Mouse (Mus musculus) testis, postnatal 10 days (tissue): ENCODE data around the gene Uhrf1.
A peak's percentile ranks its signal among the peaks of the same experiment; 100 is the strongest.

Experiments used
- DNase-seq: peaks from one replicate; pipeline ENCODE4 v3.0.0; 2021; ENCODE audit warnings: low spot score

Gene Uhrf1

GRCm38 (mm10) chr17:56300186-56300585 lies 2.9 kb upstream of the Uhrf1 start, which contains the start of gene Arrdc5:
TSS of gene Arrdc5 (minus strand) at chr17:56300286.
- no peak for DNase-seq

GRCm38 (mm10) chr17:56302363-56302996 lies 641 bp upstream of the Uhrf1 start:
- peak; percentile 72 for DNase-seq

- DNase-seq, result peak; percentile 98
These were observed 896 bp downstream of the Uhrf1 start for GRCm38 (mm10) chr17:56303847-56304586.

DNA sequence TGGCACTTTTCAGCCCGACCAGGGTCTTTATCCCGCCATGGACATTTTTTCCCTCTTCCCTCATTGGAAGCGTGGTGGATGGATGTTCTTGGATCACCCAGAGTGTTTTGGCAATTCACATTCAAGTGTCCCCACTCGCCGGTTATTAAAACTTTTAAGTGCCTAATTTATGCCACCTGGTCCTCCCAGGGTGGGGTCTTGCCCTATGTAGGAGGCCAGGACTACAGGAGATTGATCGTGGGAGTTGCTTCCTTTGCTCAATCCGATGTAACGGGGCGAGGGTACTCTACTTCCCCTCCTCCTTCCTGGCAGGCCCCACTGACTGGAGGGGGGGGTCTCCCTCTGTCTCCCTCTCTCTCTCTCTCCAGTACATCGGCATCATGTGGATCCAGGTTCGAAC lies 1.6 kb downstream of the Uhrf1 start:
- DNase-seq, result no peak

DNA sequence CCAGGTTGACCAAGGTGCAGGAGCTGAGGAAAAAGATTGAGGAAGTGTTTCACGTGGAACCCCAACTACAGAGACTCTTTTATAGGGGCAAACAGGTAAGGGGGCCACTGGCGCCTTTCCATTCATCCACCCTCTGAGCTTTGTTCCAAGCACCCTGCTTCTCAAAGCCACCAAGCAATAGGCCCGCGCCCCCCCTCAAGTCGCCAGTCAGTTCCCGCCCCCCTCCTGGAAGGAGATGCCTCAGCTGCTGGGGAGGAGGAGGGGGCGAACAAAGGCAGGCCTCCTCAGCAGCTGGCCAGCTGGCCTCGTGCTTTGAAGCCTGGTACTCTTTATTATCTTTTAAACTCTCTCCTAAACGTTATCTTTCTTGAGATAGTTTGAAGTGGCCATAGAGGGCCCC lies 2.0 kb downstream of the Uhrf1 start:
- DNase-seq, result no peak

- no peak for DNase-seq
These were observed 2.7 kb downstream of the Uhrf1 start for GRCm38 (mm10) chr17:56305826-56306225.

GRCm38 (mm10) chr17:56308088-56308487 lies 5.0 kb downstream of the Uhrf1 start:
- DNase-seq, result no peak

GRCm38 (mm10) chr17:56309191-56309945 lies 6.2 kb downstream of the Uhrf1 start:
- no peak for DNase-seq

- DNase-seq, result no peak
These were observed 21.3 kb downstream of the Uhrf1 start for GRCm38 (mm10) chr17:56324419-56324818.

DNA sequence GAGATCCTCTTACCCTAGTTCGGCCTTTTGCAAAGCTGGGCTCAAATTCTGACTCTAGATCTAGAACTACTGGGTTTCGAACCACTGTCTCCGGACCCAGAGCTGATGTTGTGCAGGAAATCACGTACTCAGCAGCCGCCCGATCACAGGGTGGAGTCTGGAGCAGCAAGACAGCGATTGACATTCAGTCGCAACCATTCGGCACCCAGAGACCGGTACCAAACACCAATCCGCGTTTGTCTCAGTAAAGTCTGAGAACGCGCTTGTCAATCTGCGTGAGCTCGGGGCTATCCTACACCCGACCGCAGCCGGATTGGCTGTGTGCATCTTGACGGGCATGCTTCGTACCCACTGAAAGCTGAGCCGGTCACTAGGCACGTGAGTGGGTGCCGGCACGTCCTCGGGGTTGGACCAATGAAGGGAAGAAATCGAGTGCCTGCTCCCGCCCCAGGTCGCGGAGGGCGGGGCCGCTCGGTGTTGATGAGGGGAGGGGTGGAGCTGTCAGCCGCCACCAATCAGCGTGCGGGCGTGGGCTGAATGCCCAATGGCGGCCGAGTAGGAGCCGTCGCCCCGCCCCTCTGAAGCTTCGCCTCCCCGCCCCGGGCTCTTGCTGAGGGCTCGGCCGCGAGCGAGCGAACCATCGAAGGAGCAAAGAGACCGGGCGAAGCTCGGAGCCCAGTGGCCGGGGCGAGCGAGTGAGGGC lies 22.5 kb downstream of the Uhrf1 start, which contains the start of gene Kdm4b:
Gene Kdm4b (plus strand): TSS at position 613 of the 703 bp plus-strand sequence.
- DNase-seq, result peak; percentile 99

DNA sequence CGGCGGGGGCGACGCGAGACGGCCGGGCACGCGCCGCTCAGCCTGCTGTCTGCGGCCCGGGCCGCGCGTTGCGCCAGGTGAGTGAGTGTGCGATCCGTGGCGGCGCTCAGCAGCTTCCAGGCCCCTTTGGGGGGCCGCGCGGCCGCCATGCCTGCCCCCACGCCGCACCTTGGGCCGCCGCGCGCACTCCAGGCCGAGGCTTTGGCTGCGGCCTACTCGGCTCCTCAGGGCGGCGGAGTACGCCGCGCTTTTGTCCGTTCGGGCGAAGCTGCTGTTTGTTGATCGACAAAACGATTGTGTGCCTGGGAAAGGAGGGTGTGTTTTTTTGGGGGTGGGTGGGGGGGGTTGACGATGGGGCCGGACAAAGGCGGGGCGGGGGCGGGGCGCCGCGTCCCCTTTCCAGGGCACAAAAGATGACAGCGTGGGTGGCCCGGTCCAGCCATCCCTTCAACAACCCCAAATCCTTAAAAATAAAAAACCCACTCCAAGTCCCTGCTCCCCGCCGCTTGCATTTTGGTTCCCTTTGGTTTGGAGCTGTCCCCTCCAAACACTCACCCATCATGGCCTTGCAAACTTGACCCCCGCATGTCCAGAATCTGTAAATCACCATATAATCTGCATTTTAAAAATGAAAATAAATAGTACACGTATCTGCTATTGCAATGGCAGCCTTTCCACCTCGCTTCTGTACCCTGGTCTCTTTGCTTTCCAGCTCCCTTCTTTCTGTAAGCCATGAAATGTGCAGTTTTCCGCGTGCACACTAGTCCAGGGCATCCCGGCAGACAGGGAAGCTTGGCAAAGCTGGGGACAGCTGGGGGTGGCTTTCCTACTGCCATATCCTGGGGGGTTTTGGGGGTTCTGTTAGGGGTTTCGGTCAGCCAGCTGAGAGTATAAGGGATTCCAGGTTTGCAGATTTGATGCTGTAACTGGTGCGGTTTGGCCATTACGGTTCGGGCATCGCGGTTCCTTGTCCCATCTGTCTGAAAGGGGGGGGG lies 23.3 kb downstream of the Uhrf1 start:
- no peak for DNase-seq

- DNase-seq, result no peak
These were observed 26.1 kb downstream of the Uhrf1 start for GRCm38 (mm10) chr17:56329267-56329666.

- DNase-seq, result no peak
These were observed 27.2 kb downstream of the Uhrf1 start for GRCm38 (mm10) chr17:56330345-56330744.

- peak; percentile 62 for DNase-seq
These were observed 28.1 kb downstream of the Uhrf1 start for GRCm38 (mm10) chr17:56331256-56331655.

DNA sequence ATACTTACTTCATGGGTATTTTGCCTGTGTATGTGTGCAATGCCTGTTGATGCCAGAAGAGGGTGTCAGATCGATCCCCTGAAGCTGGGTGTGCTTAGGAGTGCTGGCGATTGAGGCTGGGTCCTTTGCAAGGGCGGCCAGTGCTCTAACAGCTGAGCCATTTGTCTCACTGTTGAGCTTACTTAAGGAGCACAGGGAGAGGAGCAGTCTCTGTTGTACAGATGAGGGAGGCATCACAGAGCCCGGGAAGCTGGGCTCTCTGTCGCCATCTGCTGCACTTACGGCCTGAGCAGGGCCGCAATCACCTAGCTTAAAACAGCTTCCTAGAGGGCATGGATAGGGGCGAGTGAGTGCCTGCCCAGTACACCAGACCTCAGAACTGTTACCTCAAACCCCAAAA lies 29.9 kb downstream of the Uhrf1 start:
- no peak for DNase-seq

- no peak for DNase-seq
These were observed 34.1 kb downstream of the Uhrf1 start for GRCm38 (mm10) chr17:56337190-56337589.

DNA sequence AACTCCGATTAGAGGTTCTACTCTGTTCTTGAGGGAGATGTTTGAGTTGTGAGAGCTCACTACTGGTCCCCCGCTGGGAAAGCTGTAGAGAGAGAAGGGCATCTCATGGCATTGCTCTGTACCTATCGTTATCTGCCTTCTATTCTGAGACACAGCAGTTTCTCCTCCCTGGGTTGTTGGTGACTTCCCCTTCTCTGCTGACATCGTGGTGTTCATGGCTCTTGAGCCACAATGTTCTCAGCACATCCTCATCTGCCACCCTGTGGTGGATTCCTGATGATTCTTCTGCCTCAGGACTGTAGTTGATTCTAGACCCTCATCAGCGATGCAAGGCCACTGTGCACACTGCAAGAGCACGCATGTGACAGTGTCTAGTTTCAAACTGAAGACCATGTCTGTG lies 34.7 kb downstream of the Uhrf1 start:
- DNase-seq, result no peak

DNA sequence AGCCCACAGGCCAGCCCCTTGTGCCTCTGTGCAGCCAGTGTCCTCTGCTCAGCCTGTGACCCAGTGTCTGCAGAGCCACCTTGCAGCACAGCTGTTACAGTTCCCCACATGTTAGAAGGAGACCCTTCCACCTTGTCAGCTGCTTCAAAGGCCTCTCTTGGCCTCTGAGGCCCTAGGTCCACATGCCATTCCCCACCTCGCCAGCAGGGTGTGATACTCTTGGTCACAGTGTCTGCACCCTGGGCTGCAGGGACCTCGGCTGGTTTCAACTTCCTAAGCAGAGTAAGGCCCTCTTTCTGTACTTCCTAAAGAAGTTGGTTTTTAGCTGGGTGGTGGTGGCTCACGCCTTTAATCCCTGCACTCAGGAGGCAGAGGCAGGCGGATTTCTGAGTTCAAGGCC lies 35.8 kb downstream of the Uhrf1 start:
- DNase-seq, result peak; percentile 68

- no peak for DNase-seq
These were observed 37.6 kb downstream of the Uhrf1 start for GRCm38 (mm10) chr17:56340717-56341116.

DNA sequence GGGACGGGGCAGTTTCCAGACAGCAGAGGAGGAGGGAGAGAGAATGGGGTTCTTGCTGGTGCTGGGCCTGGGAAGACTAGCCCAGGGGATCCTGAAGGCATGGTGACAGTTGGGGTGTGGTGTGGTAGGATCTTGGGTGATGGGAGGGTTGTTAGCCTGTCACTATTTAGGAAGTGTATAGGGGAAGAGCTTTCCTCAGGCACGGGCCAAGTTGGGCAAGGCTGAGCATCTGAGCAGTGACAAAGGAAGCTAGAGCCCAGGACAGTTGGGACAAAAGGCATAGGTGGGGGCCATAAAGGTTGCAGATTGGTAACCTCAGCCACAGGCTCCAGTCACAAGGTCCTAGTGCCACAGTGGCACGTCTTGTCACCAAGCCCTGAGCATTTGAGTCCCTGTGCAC lies 40.3 kb downstream of the Uhrf1 start:
- no peak for DNase-seq

DNA sequence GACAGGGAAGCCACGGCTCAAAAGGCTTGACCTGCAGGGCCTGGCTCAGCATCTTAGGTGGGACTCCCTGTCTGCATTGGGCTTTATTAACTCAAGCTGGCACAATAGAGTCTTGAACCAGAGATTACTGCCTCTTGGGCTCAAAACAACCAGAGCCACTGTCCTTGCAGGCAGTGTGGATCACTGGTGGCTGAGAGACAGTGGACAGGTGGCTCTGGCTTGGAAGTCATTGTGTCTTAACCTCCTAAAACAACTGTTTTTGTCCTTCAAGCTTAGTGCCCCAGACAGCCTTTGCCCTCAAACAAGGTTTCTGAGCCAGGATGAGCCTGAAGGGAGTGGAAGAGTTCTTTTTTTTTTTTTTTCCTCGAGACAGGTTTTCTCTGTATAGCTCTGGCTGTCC lies 42.2 kb downstream of the Uhrf1 start:
- no peak for DNase-seq
